Mouse (Mus musculus) olfactory bulb, adult 2 months (tissue): ENCODE measurements around the gene Gmps.

Experiments
- CTCF ChIP-seq: fragments of 200-500 bp; IDR thresholded peaks from 2 replicates; pipeline ENCODE4 v1.5.1; 2012; ENCODE audit warnings: low read depth, mild to moderate bottlenecking, low read length, moderate library complexity; ENCODE audit not compliant: insufficient read depth
- POLR2A ChIP-seq: fragments of 200-500 bp; IDR thresholded peaks from 2 replicates; pipeline ENCODE4 v1.6.1; 2012; ENCODE audit warnings: mild to moderate bottlenecking, low read depth, low read length, moderate library complexity; ENCODE audit not compliant: insufficient read depth

DNA sequence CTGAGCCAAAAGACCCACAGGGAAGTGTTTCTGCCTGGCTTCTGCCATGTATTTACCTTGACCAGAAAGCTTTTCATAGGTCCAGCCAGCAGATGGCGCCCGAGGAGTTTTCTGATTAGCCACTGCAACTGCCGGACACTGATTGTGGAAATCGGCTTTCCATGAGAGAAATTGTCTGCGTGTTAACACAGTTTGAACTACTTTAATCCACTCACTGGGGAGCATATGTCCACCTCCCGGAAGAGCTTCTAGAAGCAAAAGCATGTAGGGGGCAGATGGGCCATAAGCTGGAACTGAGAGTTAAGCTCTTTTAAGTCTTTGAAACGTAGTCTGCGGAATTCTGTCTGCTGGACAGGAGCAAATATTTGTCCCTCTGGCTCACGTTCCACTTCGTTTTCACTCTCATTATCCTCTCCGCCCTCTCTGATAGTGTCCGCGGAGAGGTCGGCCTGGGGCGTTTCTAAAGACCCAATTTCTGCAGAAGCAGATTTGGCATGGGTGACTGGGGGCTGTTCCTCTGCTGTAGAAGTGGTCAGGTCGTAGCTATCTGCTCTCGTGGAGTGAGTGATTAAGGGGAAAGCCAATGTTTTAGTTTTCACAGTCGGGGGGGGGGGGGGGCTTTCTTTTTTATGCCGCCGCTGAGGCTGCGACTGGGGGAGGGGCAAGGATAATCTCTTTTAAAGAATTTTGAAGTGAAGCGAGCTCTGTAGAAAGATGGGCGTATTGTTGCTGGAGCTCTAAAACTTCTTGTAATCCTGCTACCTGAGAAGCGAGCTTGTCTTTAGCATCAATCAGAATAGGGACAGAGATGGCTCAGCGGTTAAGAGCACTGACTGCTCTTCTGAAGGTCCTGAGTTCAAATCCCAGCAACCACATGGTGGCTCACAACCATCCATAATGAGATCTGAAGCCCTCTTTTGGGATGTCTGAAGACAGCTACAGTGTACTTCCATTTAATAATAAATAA lies 64.2 kb downstream of the Gmps start:
- TF ChIP-seq CTCF (peak; percentile 63; the same call in 1 of the 2 replicates), POLR2A (no peak)
